Mouse (Mus musculus) T-helper 1 cell (primary cell): ENCODE measurements at regions not wholly inside any gene's neighbourhood (a gene's known extent, or its start where the extent isn't known, plus 50 kb on each side); places are given as distances from the start of the nearest gene placed in this dataset.

ENCODE experiments used
- in situ Hi-C: fragments of 300-600 bp; cut with MboI, MseI; formaldehyde crosslinking; loops from one replicate; pipeline ENCODE4 v1.15.1; 2025; ENCODE audit warnings: high pct_unique_total_duplicates

DNA sequence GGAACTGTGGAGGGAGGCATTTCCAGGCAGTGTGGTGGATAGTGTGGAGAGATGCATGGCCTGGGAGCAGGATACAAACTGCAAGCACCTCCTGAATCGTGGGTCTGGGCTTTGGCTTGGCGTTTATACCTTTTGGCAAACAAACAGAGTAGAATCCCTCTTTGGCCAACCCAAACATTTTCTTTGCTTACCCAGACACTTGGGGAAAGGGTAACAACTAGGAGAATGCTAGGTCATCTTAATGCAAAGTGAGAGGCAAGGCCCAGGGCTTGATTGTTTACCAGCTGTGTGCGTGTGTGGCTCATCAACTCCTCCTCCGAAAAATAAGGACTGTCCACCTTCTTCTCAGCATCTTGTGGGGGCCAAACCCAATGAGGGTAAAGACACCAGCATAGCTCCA, 61.1 kb upstream of the Abca1 start:
- in situ Hi-C loops = no loop called here

- in situ Hi-C loops = no loop called here
Measured at GRCm38 (mm10) chr4:53219351-53219750, 59.7 kb upstream of the Abca1 start.

DNA sequence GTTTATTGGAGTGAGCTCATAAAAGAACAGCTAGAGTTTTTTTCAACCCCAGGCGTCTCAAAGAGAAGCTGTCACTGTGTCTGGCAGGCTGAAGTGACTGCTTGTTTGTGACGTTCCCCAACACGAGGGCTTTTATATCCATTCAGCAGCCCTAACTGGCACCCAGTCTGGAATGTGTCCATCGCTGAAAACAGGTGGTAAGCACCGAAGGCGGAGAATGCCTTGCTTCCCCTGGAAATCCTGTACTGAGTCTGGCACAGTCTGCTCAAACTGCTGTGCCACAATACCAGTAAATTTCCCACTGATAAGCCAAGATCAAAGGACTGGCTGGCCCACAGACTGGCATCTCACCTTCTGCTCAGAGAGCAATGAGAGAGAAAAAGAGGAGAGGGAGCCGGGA, 59.1 kb upstream of the Abca1 start:
- in situ Hi-C loops = no loop called here

GRCm38 (mm10) chr4:53218291-53218640, 58.6 kb upstream of the Abca1 start:
- in situ Hi-C loops = no loop called here

GRCm38 (mm10) chr4:53217608-53218290, 58.1 kb upstream of the Abca1 start:
- in situ Hi-C loops = no loop called here

GRCm38 (mm10) chr4:53212541-53212940, 52.8 kb upstream of the Abca1 start:
- in situ Hi-C loops = no loop called here

DNA sequence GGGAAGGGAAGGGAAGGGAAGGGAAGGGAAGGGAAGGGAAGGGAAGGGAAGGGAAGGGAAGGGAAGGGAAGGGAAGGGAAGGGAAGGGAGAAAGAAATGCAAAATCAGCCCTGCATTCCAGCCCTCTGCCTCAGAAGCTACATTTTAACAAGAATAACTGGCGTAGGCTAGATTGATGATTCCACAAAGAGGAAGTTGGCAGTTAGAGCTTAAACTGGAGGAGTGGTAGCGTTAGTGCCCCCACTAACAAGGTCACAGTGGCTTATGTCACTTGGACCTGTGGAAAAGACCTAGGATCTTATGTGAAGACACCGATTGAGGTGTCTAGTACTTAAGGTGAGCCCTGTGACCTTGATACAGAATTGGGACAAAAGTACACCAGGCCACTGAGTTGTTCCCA, 51.0 kb upstream of the Abca1 start:
- in situ Hi-C loops = no loop called here
